Mouse (Mus musculus): ENCODE measurements around the gene Tmub1.

GRCm38 (mm10) chr5:24477909-24478308 lies 30.3 kb upstream of the Tmub1 start:
- TF ChIP-seq GATA1 (IDR thresholded peaks at IDR 0.05; ENCODE audit: low read length) = no peak
- TF ChIP-seq TAL1 (IDR thresholded peaks at IDR 0.05; ENCODE audit: low read length) = no peak
